Mouse (Mus musculus): ENCODE measurements around the gene Syne4. TPM values are rescaled to one million over a fixed set of nuclear protein-coding genes. Genes with fewer than 3 reads are reported as not detected.

Syne4 gene
- polyA plus RNA-seq, 1 experiment from 2014 or later: 13.1 TPM

GRCm38 (mm10) chr7:30306083-30306779 is 8.4 kb upstream of the Syne4 start:
- no peak overlapping the region for H3K9ac ChIP-seq (replicated peaks; ENCODE audit: low read depth)
- ATAC-seq (no peak), DNase-seq (ENCODE audit: low spot score) (no peak)
- TF ChIP-seq CTCF (IDR thresholded peaks at IDR 0.05) (peak; percentile 56), EP300 (IDR thresholded peaks at IDR 0.05) (no peak)
- H3K4me3 ChIP-seq (ENCODE audit: low read depth, low read length): no peak overlapping the region
- H3K27me3 ChIP-seq (replicated peaks; ENCODE audit: insufficient read depth, low read length): no peaks in the 10 kb centered on the region
- H3K9me3 ChIP-seq (ENCODE audit: low read length): no peaks in the 10 kb centered on the region
- peaks cover 6% of the 10 kb centered on the region; the same call in 1 of the 2 replicates for H3K4me1 ChIP-seq (ENCODE audit: insufficient read depth, low read depth, low read length)
- no peak overlapping the region for H3K27ac ChIP-seq (ENCODE audit: low read length)
- no peaks in the 10 kb centered on the region for H3K36me3 ChIP-seq (ENCODE audit: insufficient read depth, low read length)
- no peak overlapping the region for H3K4me2 ChIP-seq (replicated peaks; ENCODE audit: low read depth, low read length)
- WGBS: 79% methylated on average over 12 of the region's 16 CpGs

- H3K9ac ChIP-seq (replicated peaks; ENCODE audit: low read depth): peak within 1 kb of the TSS; percentile 30
- H3K4me1 ChIP-seq (ENCODE audit: insufficient read depth, low read depth, low read length): peaks cover 6% of the 10 kb centered on the region; the same call in 1 of the 2 replicates
- no peaks in the 10 kb centered on the region for H3K36me3 ChIP-seq (ENCODE audit: insufficient read depth, low read length)
- H3K9me3 ChIP-seq (ENCODE audit: low read length): no peaks in the 10 kb centered on the region
- WGBS: 4% methylated on average over 27 of the region's 27 CpGs
- peak within 1 kb of the TSS; percentile 55 for H3K4me3 ChIP-seq (ENCODE audit: low read depth, low read length)
- H3K4me2 ChIP-seq (replicated peaks; ENCODE audit: low read depth, low read length): peak within 1 kb of the TSS; percentile 80
- TF ChIP-seq CTCF (IDR thresholded peaks at IDR 0.05) (no peak; the same call in 1 of the 2 replicates), EP300 (IDR thresholded peaks at IDR 0.05) (no peak)
- ATAC-seq (peak; percentile 100), DNase-seq (ENCODE audit: low spot score) (peak; percentile 99)
- H3K27ac ChIP-seq (ENCODE audit: low read length): peak within 1 kb of the TSS; percentile 33
- no peaks in the 10 kb centered on the region for H3K27me3 ChIP-seq (replicated peaks; ENCODE audit: insufficient read depth, low read length)
Measured at GRCm38 (mm10) chr7:30308076-30309005, 6.3 kb upstream of the Syne4 start, which contains the start of gene Alkbh6. Alkbh6 (plus strand) TSS chr7:30308717.

GRCm38 (mm10) chr7:30309395-30310129 is 5.0 kb upstream of the Syne4 start:
- Histone ChIP-seq H3K9ac (replicated peaks; ENCODE audit: low read depth) (peak overlapping the region; percentile 30; the same call in 1 of the 2 replicates), H3K9me3 (ENCODE audit: low read length) (no peaks in the 10 kb centered on the region), H3K4me3 (ENCODE audit: low read depth, low read length) (peak overlapping the region; percentile 55), H3K27ac (ENCODE audit: low read length) (peak overlapping the region; percentile 33), H3K27me3 (replicated peaks; ENCODE audit: insufficient read depth, low read length) (no peaks in the 10 kb centered on the region), H3K36me3 (ENCODE audit: insufficient read depth, low read length) (no peaks in the 10 kb centered on the region), H3K4me1 (ENCODE audit: insufficient read depth, low read depth, low read length) (peaks cover 6% of the 10 kb centered on the region; the same call in 1 of the 2 replicates), H3K4me2 (replicated peaks; ENCODE audit: low read depth, low read length) (peak overlapping the region; percentile 80)
- DNase-seq (ENCODE audit: low spot score): no peak
- TF ChIP-seq EP300 (IDR thresholded peaks at IDR 0.05) (no peak), CTCF (IDR thresholded peaks at IDR 0.05) (no peak)
- 63% methylated on average over 15 of the region's 15 CpGs for WGBS
- ATAC-seq: no peak

- Histone ChIP-seq H3K36me3 (ENCODE audit: insufficient read depth, low read length) (no peaks in the 10 kb centered on the region), H3K9me3 (ENCODE audit: low read length) (no peaks in the 10 kb centered on the region), H3K9ac (replicated peaks; ENCODE audit: low read depth) (no peak overlapping the region), H3K4me2 (replicated peaks; ENCODE audit: low read depth, low read length) (no peak overlapping the region), H3K4me3 (ENCODE audit: low read depth, low read length) (no peak overlapping the region), H3K27ac (ENCODE audit: low read length) (no peak overlapping the region), H3K27me3 (replicated peaks; ENCODE audit: insufficient read depth, low read length) (no peaks in the 10 kb centered on the region), H3K4me1 (ENCODE audit: insufficient read depth, low read depth, low read length) (peaks cover 6% of the 10 kb centered on the region; the same call in 1 of the 2 replicates)
- DNase-seq (ENCODE audit: low spot score) (no peak), ATAC-seq (no peak)
- TF ChIP-seq CTCF (IDR thresholded peaks at IDR 0.05) (no peak), EP300 (IDR thresholded peaks at IDR 0.05) (no peak)
- WGBS: 80% methylated on average over 12 of the region's 12 CpGs
Measured at GRCm38 (mm10) chr7:30310136-30310535, 4.5 kb upstream of the Syne4 start.

- no peak overlapping the region for H3K4me2 ChIP-seq (replicated peaks; ENCODE audit: low read depth, low read length)
- WGBS: 43% methylated on average over 27 of the region's 27 CpGs
- no peak overlapping the region for H3K27ac ChIP-seq (ENCODE audit: low read length)
- TF ChIP-seq CTCF (IDR thresholded peaks at IDR 0.05): no peak
- no peak for TF ChIP-seq EP300 (IDR thresholded peaks at IDR 0.05)
- DNase-seq (ENCODE audit: low spot score) (no peak), ATAC-seq (no peak)
- no peaks in the 10 kb centered on the region for H3K9me3 ChIP-seq (ENCODE audit: low read length)
- H3K36me3 ChIP-seq (ENCODE audit: insufficient read depth, low read length): no peaks in the 10 kb centered on the region
- no peak overlapping the region for H3K4me3 ChIP-seq (ENCODE audit: low read depth, low read length)
- H3K27me3 ChIP-seq (replicated peaks; ENCODE audit: insufficient read depth, low read length): no peaks in the 10 kb centered on the region
- H3K4me1 ChIP-seq (ENCODE audit: insufficient read depth, low read depth, low read length): peaks cover 6% of the 10 kb centered on the region; the same call in 1 of the 2 replicates
- H3K9ac ChIP-seq (replicated peaks; ENCODE audit: low read depth): no peak overlapping the region
Measured at GRCm38 (mm10) chr7:30313666-30314320, 814 bp upstream of the Syne4 start.

Measured in lung, postnatal 0 days (tissue).